Mouse (Mus musculus): ENCODE data around the gene Syt8.

The Syt8 gene

DNA sequence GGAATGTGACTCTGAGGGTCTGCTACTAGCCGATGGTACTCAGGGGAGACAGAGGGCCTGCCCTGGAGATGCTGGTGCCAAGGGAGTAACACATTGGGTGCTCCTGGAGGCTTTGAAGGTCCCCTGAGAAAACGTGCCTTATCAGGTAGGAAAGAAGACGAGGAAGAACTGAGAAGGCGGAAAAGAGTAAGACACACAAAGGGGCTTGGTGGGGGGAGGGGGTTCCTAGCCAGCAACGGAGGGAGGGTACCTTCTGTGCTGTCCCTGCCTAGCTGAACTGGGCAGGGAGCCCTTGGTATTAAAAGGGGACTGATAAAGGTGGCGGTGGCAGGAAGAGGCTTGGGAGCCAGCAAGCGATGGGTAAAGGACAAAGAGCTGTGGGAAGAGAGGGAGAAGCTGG is 41.0 kb downstream of the Syt8 start:
- DNase-seq (ENCODE audit: low read depth, low spot score), result no peak

DNA sequence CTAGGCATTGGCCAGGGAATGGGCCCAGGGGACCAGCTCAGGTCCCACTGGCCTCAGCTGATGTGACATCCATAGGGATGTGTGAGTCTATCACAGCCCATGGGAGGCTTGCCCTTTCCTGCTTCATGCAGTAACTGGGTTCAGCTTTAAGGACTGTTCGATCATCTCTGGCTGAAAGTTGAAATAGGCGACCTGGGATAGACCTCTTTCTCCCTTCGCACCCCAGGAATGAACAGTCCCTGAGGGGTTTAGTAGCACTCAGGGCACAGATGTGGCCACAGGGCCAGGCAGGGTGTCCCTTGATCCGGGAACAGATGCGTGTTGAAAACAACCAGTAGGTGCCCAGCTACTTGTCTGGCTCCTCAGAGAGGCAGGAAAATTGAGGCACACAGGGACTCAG is 41.6 kb downstream of the Syt8 start:
- no peak for DNase-seq (ENCODE audit: low read depth, low spot score)

DNA sequence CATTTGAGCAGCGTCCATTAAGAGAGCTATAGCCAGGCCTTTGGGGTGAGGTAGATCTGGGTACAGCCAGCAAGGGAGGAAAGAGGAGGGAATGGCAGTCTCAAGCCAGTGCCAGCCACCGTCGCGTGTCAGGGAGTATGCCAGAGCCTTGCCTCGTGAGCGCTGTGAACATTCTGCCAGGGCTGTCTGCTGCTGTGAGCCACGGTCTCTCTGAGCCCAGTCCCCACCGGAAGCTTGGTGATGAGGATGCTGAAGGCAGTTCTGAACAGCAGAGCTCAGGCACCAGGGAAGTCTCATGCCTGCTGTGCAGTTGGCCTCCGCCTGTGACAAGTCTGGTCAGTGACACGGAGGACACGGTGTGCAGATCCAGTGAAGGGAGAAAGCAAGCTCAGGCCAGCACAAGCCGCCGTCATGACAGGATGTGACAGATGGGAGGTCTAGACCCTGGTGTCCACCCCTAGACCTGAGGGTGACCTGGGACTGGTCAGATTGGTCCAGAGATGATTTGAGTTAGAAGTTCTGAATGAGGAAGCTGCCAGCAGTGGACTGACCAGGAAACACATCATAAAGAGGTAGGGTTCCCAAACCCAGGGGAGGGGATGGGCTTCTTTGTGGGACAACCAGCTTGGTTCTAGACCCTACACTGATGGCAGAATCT is 42.3 kb downstream of the Syt8 start:
- DNase-seq (ENCODE audit: low read depth, low spot score), result no peak

GRCm38 (mm10) chr7:142478001-142478400 is 43.4 kb downstream of the Syt8 start:
- no peak for DNase-seq (ENCODE audit: low read depth, low spot score)

GRCm38 (mm10) chr7:142478574-142478973 is 43.9 kb downstream of the Syt8 start:
- DNase-seq (ENCODE audit: low read depth, low spot score), result no peak

DNA sequence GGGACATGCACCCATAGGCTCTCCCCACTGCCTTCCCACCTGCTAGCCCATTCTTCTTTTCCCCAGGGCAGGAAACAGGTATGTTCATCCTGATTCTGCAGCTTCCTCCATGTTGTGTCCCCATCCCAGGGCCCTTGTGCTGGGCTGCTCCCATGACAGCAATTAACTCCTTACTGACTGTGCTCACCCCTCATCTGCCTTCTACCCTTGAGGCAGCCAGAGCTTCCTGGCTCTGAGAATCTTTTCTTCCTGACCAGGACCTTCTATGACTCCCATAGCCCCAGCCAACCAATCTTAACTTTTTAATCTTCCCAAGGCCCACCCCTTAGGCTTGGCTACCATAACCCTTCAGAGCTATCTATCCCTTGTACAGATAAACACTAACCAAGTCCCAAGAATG is 44.7 kb downstream of the Syt8 start:
- no peak for DNase-seq (ENCODE audit: low read depth, low spot score)

DNA sequence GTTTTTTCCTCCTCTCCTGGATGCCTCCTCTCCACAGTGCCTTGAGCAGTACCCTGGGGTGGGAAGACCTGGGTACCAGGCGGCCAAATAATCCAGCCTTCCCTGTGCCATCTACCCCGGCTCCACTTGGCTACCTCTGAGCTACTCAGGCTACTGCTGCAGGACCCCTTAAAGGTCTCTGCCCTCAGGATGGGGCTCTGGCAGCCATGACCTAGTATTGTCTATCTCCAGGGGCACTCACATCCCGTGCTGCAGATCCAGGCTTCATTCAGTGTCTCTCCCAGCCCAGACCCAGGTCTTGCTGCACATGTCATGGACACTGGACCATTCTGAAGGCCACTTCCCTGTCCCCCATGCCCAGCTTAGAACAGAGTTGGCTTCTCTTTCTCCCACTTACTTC is 45.2 kb downstream of the Syt8 start:
- no peak for DNase-seq (ENCODE audit: low read depth, low spot score)

DNA sequence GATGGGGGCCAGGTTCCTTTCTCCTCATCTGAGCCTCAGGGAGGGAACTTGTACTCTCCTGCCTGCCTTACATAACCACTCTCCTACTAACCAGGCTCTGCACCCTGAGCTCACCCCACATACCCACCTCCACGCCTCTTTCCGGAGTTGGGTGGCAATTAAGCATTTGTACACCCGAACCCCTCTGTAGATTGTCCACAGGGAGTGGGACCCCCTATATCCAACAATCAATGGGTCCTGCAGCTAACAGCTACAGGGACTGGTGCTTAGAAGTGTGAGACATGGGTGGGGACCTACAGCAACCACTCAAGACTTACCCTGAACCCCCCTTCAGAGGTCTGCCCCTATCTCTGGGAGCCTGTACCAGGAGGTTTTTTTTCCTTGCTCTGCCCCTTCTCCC is 46.0 kb downstream of the Syt8 start:
- no peak for DNase-seq (ENCODE audit: low read depth, low spot score)

DNA sequence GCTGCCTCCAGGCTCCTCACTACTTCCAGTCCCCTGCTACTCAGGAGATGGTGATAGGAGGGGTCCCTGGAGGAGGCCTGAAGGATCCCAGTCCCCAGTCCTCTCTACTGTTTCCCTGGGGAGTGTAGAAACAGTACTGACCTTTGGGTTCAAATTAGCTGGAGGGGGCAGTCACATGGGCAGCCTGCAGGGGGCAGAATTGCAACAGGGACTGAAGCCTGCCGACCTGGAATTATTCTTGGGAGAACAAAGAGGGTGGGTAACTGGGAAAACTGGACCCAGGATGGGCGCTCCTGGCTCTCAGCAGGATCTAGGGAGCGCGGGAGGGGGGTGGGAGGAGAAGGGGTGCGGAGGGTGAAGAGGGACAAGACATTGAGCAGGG is 46.5 kb downstream of the Syt8 start:
- DNase-seq (ENCODE audit: low read depth, low spot score), result peak; percentile 44

- peak; percentile 36 for DNase-seq (ENCODE audit: low read depth, low spot score)
These were observed 47.1 kb downstream of the Syt8 start for GRCm38 (mm10) chr7:142481568-142482255.

DNA sequence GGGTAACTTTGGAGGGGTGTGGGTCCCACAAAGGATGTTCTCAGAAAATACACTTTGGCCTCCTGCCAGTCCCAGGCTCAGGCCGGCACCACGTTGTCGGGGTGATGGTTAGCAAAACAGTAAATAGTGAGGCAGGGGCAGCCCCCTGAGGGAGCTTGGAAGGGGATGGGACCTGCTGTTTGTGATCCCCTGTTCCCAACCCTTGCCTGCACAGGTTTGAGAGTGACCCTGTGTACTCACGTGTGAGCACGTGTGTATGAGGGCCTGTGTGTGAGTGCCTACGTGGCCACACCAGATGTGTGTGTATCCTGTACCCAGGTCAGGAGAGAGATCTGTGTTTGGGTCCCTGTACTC is 47.6 kb downstream of the Syt8 start:
- peak; percentile 29 for DNase-seq (ENCODE audit: low read depth, low spot score)

DNA sequence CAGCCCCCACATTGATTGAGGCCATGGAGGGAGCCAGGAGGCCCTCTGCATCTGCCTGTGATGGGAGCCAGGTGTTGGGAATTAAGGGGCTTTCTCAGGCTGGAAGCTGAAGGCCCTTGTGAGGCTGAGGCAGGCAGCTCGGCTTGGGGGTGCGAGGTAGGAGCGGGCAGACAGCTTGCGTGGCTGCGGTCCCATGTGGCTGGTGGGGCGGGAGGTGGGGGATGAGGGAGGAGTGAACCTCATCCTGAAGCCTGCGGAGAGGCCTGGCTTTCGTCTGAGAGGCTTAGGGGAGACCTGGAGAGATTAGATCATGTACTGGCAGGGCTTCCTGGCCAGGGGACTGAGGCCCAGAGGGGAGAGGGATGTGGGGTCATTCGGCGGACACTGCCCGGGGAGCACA is 48.5 kb downstream of the Syt8 start:
- DNase-seq (ENCODE audit: low read depth, low spot score), result no peak

DNA sequence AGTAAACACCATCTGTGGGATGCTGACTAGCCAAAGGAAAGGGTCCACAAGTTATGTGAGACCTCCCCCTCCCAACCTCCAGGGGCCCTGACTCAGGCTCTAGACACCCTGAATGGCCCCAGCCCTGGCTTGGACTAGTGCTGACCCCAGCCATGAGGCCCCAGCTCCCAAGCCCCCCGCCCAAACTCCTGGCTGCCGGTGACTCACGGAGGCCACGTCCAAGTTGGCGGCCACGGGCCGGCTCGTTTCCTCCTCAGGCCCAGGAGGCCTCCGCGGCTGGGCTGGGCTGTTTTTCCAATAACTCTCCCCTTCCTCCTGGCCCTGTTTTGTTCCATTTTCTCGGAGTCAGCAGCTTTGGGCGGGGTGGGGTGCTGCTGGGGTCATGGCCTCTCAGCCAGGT is 50.1 kb downstream of the Syt8 start:
- DNase-seq (ENCODE audit: low read depth, low spot score), result no peak

DNA sequence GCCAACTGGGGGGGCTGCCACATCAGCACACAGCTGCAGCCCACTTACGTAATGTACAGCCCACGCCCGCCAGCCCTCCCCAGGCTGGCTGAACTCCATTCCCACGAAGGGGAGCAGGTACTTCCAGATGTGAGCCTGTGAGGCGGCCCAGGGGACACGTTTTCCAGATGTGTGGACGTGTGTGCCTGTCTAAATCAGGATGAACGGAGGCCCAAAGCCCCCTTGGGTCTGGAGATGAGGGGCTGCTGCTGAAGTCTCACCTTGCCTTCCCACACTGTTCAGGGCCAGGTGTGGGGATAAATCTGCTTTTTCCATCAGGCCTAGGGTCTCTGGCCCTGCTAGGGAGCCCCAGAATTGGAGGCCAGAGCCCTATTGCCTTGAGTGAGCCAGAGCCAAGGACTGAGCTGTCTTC is 52.1 kb downstream of the Syt8 start:
- DNase-seq (ENCODE audit: low read depth, low spot score), result no peak

DNA sequence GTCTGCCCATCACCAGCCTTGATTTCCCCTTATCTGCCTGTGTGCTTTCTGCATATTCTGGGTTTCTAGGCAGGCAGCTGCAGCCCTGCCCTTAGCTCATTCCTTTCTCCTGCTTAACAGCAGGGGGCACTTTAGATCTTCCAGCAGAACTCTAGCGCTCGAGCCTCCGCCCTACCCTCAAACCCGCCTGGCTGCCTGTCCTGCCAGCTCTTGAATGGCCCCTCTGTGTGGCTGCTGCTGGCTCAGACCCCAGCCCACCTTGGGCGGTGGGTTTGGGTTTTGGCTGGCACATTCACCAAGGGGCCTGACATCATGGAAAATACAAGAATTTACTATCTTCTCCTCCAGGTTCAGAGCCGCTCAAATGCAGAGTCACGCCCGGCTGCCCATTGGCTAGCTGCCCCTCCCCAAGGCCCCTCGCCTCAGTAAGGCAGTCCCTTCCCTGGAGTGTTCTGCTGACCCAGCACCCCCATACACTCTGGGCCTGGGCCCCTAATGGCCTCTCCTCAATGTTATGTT is 52.8 kb downstream of the Syt8 start:
- no peak for DNase-seq (ENCODE audit: low read depth, low spot score)

- DNase-seq (ENCODE audit: low read depth, low spot score), result no peak
These were observed 53.4 kb downstream of the Syt8 start for GRCm38 (mm10) chr7:142488053-142488452.
